Mouse (Mus musculus) brain, embryonic 14.5 days (tissue): Measurements from ENCODE around the gene Glis1. TPM values are rescaled to one million over a fixed set of nuclear protein-coding genes. Genes with fewer than 3 reads are reported as not detected.

Experiments used
- DNase-seq: peaks from one replicate; pipeline ENCODE4 v3.0.0-alpha.2; 2011; ENCODE audit warnings: low read depth
- CTCF ChIP-seq: fragments of 200-500 bp; IDR thresholded peaks from 2 replicates; pipeline ENCODE4 v1.5.1; 2012; ENCODE audit warnings: inconsistent platforms, mild to moderate bottlenecking, moderate library complexity, borderline replicate concordance; ENCODE audit not compliant: insufficient read depth, insufficient read length; ENCODE audit errors: extremely low read depth
- POLR2A ChIP-seq: fragments of 200-500 bp; IDR thresholded peaks from 2 replicates; pipeline ENCODE4 v1.6.1; 2012; ENCODE audit warnings: mild to moderate bottlenecking, inconsistent platforms, borderline replicate concordance; ENCODE audit not compliant: poor library complexity, insufficient read depth, insufficient read length, severe bottlenecking; ENCODE audit errors: extremely low read depth
- polyA plus RNA-seq: library from polyadenylated mRNA; depleted of rRNA; stranded (reverse); fragments of >200 nt; gene quantifications from 2 replicates; pipeline ENCODE4 v1.2.3, GENCODE M21; 2012

Glis1 gene
- polyA plus RNA-seq, 1 experiment = 1.4 TPM

DNA sequence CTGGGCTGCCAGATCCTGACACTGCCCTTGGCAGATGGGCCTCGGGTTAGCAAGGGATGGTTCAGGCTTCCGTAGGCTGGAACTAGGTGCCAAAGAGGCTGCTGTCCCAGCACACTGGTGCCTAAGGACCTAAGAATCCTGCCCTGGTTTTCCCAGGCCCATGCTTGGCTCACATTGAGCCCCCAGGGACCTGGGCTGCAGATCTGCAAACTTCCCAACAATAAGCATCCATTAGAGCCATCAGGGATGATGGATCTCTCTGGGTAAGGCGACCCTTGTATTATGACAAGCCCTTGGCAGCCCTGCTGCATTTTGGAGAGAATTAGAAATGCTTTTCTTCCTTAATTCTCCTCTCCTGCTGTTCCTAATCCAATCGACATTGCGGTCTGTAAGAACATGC is 187.0 kb downstream of the Glis1 start:
- no peak for TF ChIP-seq CTCF
- no peak for TF ChIP-seq POLR2A
- DNase-seq = peak; percentile 54

- TF ChIP-seq CTCF (no peak), POLR2A (no peak)
- DNase-seq = no peak
These were observed 187.9 kb downstream of the Glis1 start for GRCm38 (mm10) chr4:107622296-107622695.

DNA sequence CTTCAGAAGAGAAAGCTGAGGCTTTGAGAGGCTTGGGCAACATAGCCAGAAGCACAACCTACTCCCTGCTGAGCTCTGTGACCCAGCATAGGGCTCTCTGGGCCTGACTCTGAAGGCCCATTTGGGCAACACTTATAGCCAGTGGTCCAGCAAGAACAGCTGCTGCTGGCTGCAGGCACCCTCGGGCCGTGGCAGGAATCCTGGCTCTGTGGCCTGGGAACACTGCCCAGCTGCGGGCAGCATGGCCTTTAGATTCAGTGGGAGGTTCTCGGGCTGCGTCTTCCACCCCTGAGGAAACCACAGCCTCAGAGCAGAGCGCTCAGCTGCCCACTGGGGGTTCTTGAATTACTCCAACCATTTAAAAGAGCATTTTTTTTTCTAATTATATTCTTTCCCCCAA is 189.5 kb downstream of the Glis1 start:
- no peak for DNase-seq
- TF ChIP-seq CTCF (no peak), POLR2A (no peak)

- no peak for DNase-seq
These were observed 190.6 kb downstream of the Glis1 start for GRCm38 (mm10) chr4:107624951-107625350.

GRCm38 (mm10) chr4:107628226-107628625 is 193.8 kb downstream of the Glis1 start:
- TF ChIP-seq CTCF (no peak), POLR2A (no peak)
- DNase-seq = no peak

More at GRCm38 (mm10) chr4:107624951-107625350, 190.6 kb downstream of the Glis1 start:
- TF ChIP-seq POLR2A (no peak), CTCF (no peak)

DNA sequence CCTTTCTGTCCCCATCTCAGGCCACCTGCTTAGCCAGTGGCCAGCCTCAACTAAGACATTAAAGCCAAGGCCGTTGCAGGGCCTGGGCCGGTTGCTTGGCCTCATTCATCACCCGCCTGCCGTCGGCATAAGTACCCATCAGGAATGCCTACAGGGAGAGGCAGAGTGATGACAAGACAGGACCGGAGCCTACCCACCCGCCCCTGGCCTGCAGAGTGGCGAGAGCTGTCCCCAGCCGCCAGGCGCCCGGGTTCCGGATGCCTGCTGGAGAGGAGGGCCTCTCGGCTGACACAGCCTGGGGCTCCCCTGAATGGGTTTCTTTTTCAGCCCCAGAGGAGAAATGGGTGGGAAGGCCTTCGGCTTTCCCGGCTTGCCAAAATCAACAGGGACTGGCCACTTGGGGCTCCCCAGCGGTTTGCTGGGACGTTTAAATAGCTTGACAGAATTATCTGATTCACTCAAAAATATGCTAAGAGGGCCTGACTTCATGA is 194.6 kb downstream of the Glis1 start:
- no peak for TF ChIP-seq POLR2A
- no peak for TF ChIP-seq CTCF
- DNase-seq = no peak

DNA sequence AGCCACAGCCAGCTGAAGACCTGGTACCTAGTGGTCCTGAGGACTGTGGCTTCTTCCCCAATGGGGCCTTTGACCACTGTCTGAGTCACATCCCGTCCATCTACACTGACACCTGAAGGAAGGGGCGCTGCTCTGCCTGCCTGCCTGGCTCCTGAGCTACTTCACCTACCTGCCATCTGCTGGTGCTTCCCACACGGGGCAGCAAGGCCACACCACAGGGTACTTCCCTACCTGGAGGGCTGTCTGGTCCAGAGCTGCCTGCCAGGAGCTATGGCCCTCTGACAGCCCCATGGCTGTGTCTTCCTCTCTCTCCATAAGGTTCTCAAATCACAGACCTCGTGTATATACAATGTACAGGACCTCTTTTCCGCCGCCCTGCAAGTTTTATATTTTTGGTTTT is 200.2 kb downstream of the Glis1 start:
- TF ChIP-seq CTCF (no peak), POLR2A (no peak)

DNA sequence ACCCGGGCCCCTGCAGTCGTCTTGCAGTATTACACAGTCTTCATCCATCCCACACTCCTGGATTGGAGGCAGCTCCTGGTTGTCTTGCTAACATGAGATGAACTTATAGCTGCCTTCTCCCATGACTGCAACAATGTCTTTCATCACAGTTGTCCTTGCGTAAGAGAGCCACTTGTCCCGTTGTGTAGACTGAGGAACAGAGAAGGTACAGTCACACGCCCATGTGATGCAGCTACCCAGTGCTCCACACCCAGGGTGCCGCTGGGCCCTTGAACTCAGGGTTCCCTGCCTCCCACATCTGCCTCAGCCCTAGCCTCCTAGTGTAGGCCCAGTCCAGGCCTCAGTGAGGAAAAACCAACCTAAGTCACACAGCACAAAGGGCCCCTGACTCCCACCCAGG is 201.7 kb downstream of the Glis1 start:
- no peak for TF ChIP-seq POLR2A
- TF ChIP-seq CTCF = no peak
- DNase-seq = no peak

More for the DNA sequence above, 200.2 kb downstream of the Glis1 start:
- DNase-seq = no peak

GRCm38 (mm10) chr4:107637670-107638069 is 203.3 kb downstream of the Glis1 start:
- DNase-seq = no peak
- peak; percentile 50; the same call in 1 of the 2 replicates for TF ChIP-seq CTCF
- TF ChIP-seq POLR2A = no peak

DNA sequence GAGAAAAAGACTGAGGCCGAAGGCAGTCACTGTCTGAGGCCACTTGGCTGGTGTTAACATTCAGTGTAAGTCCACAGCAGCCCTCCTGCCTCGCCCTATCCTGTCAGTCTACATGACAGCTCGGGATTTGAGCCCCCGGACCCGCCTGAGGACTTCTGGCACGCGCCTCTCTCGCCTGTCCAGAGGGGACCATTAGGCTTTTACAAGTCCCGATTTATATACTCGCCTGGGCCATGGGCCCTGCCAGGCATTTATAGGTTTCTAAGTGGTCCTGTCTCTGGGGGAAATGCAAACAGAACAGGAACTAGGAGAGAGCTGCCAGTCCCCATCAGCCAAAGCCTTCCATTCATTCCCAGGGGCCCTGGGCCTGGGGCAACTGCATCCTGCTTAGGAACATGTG is 203.9 kb downstream of the Glis1 start:
- DNase-seq = peak; percentile 52
- TF ChIP-seq POLR2A (no peak), CTCF (no peak)

DNA sequence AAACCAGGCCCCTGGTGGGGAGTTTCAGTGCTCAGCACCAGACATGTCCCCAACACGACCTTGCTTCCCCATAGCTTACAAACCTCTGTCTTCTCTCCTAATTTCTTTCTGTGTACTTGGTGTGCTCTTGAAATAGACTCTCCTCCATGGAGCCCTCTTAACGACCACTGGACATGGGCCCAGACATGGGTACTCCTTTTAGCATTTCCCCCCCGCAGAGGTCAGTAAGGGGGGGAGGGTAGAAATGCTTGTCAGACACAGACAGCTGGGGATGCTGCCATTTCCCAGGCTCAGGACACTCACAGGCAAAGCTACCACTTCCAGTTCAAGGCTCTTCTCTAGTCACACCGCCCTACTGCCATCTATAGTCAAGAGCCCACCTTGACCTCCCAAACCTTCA is 207.2 kb downstream of the Glis1 start:
- no peak for DNase-seq
- TF ChIP-seq POLR2A = no peak
- no peak for TF ChIP-seq CTCF

GRCm38 (mm10) chr4:107648959-107649485 is 214.6 kb downstream of the Glis1 start:
- no peak for DNase-seq
- no peak for TF ChIP-seq POLR2A
- TF ChIP-seq CTCF = no peak
